Mouse (Mus musculus) urinary bladder, postnatal 4 days (tissue): ENCODE measurements around the gene P2ry6.

Experiments used
- DNase-seq, 2 experiments: peaks; one replicate each; pipeline ENCODE4 v3.0.0; 2021 to 2022; ENCODE audit warnings: low spot score in 2 of 2

P2ry6 gene

DNA sequence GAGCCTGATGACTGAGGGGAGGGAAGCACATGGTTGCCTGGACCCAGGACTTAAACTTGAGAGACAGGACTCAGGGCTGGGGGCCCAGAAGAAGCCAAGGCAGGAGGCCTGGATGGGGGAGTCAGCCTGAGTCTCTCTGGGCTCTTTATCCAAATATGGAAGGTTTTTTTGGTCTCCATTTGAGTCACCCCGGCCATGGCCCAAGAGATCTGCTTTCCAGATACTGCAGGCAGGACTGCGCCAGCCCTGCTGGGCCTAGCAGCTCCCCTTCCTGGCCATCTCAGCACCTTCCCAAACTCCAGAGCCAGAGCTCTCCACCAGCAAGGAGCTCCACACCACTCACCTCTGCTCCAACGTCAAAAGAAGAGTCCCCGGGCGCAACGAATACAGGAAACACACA is 57.9 kb downstream of the P2ry6 start:
- no peak for DNase-seq

DNA sequence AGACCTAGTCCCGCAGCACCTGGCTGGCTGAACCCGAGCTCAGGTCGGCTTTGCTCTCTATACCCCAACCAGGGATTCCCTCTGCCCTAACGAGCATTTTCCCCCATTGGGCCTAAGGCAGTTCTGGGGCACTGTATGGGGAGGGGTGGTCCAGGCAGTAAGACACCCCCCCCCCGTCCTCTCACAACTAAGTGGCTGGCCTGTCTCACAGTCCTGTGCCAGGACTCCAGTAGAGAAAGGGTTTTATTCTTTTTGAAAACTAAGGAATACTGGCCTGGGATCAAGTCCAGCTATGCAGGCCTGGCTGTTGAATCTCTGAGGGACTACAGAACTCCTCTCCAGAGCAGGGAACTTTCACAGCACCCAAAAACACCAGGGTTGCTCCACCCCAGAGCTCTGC is 59.2 kb downstream of the P2ry6 start:
- no peak for DNase-seq

DNA sequence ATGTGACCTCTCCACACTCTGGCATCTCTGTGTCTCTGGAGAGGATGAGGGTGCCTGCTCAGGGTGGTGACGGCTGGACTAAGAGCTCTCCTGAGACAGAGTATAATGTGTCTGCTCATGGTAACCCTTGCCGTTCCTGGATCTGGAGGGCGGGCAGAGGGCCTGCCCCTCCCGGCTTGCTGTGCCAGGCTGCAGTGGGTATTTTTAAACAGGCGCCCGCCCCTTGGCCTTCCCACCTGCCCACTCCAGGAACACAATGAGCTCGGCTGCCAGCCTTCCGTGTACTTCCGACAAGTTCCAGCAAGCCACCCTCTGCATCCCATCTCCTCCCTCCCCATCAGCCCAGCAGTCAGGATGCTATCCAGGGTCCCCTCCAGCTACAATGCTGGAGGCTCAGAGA is 62.7 kb downstream of the P2ry6 start:
- no peak for DNase-seq

DNA sequence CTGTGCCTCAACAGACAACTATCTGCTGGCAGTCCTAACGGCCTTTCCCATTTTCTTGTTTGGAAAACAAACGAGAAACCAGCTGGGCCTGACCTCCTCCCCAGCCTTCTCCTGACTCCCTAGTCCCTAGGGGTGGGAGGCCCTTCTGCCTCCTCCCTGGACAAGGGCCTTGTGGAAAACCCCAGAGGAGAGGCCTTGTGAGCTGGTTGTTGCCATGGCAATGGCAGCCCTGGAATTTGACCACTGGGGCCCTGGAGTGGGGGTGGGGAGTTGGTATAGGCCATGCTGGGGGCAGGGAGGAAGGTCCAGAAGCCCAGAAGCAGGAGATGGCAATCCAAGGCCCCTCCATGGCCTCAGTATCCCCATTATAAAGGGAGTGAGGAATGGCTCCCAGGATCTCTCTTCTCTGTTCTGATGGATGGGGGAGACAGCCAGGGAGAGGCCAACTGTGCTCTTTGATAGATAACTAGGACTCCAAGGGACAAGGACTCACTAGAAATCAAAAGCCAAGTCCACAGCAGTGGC is 63.1 kb downstream of the P2ry6 start:
- no peak for DNase-seq

DNA sequence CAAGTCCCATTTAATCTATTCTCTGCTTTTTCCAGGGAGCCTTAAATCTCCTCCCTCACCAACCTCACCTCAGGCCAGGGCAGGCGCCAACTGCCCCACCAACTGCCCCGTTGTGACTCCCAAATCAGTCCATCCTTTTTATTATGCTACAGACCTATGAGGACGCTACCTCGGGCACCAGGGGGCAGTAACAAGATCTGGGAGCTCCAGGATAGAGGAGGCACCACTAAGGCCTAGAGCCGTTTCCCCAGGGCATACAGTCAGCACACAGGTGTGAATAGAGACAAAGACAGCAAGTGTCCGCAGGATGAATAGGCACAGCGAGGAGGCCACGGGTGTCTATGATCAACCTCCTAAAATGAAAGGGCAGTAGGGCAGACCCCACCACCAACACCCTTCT is 65.9 kb downstream of the P2ry6 start:
- DNase-seq = no peak

DNA sequence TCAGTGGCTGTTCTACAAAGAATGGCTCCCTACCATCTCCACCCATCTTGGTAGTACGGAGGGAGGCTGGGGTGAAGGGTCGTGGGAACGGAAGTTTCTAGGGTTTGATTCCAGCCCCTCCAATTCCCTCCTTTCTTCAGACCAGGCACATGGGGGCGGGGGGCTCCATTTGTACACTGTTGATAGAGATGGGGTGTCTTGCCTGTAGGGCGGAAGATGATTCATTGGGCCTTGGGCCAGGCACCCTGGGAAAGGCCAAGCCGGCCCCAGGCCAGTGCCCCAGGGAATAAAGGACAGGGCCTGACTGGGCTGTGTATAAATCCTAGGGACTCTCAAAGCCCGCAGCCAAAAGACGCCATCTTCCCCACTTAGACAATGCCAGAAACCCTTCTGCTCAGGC is 66.4 kb downstream of the P2ry6 start:
- no peak for DNase-seq

DNA sequence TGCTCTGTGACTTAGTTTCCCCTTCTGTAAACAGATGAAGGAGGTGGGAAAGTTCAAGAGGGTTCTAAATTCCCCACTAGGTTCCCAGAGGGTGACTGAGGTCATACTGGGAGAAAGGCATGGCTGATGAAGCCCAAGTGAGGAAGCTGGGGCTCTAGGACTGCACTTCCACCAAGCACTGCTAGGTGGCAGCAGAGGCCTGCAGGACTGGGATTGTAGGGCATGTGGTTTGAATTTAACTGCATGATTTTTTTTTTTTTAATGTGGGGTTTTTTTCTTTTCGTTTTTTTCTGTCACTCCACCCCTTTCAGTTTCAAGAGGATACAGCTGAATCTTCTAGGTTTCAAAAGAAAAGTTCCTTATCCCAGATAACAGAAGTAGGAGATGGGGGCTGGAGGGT is 67.2 kb downstream of the P2ry6 start:
- peak; percentile 66 to 87 for DNase-seq

DNA sequence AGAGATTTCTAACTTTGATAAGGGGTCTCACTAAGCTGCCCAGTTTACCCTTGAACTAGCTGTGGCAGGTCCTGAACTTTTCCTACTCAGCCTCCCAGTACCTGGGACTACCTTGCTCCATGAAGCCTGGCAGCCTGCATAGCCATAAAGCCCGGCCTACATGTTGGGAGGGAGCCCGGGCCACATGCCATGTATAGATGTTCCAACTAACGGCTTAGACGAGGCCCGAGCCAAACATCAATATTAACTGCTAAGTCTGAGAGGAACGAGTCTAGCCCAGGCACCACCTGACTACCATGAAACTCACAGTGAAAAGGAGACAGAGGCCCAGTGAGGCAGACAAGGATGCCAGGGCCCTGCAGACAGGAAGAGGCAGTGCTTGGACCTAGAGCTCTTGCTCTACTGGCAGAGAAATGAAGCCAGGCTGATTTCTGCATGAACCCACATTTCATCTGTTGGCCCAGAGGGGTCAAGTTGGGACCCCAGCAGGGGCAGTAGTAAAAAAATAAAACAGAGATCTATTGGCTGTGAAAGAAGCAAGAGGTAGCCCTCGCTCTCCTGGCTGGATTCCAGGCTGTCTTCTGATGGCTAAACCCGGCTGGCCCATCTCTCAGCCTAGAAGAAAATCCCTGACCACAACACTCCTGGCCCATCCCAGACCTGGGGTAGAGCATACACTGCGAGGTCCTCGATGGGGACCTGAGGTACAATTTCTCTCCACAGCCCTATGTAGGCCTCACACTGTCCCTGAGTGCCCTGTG is 68.2 kb downstream of the P2ry6 start:
- DNase-seq = no peak

DNA sequence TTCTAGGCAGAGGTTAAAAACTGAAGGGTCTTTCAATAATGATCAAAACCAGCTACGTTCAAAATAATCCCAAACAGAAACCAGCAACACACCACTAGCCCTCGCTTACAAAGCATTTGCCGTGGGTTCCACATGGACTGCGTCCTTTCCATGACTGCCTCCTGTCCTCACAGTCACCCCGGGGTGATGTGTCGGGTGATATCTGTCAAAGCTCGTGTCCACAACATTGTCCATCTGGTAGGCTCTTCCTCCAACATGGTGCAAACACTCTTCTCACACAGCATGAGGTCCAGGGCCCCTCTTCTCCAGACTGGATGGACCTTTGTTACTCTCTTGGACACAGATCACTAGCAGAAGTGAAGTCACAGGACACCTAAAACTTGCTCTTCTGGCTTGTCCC is 69.4 kb downstream of the P2ry6 start:
- DNase-seq = no peak

DNA sequence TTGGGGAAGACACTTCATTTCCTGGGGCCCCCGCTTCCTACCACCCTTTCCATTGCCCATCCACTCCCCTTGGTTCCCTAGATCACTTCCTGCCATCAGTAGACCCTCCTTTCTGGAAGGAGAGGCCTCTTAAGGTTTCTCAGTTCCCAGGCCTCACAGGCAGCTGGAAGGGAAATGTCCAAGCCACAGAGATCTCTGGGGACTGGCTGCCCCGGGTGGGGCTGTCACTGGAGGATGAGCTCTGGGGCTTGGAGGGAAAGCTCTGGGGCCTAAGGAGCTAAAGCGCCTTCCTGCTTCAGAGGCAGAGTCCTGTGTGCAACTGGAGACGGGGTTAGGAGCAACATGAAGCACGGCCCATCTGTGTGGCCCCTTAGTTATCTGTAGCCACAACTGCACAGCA is 69.8 kb downstream of the P2ry6 start:
- DNase-seq = no peak

DNA sequence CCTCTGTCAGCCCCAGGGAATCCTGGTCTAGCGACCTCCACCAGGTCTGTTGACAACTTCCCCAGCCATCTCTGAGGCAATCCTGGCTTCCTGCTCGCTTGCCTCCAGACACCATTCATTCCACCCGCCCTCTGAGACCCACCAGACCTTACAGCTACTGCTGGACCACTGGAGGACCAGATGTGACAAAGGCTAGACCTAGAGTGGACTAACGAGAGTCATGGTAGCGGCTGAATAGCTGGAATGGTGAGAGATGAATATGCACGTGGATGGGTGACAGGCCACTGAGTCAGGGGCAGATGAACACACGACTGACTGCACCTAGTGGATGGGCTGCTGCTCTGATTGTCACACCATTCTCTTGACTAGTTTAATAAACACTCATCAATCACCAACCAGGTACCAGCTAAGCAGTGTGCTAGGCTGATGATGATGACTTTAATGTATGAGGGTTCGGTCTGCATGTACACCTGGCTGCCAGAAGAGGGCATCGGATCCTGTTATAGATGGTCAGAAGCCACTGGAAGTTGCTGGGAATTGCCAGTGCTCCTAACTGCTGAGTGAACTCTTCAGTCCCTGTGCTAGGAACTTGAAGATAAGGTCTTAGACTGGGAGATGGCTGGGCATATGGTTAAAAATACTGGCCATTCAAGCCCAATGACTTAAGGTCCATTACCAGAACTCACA is 71.9 kb downstream of the P2ry6 start:
- DNase-seq = no peak

DNA sequence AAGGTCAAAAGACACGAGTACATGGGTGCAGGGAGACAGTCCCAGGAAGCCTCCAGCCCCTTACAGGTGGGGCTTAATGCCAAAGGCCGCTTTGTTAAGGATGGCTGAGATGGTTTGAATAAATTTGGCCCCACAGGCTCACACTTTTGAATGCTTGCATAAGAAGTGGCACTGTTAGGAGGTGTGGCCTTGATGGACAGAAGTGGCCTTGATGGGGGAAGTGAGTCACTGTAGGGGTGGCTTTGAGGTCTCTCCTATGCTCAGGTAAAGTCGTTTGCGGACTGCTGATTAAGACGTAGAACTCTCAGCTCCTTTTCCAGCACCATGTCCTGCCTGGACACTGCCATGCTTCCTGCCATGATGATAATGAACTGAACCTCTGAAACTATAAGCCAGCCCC is 76.6 kb downstream of the P2ry6 start:
- no peak for DNase-seq

DNA sequence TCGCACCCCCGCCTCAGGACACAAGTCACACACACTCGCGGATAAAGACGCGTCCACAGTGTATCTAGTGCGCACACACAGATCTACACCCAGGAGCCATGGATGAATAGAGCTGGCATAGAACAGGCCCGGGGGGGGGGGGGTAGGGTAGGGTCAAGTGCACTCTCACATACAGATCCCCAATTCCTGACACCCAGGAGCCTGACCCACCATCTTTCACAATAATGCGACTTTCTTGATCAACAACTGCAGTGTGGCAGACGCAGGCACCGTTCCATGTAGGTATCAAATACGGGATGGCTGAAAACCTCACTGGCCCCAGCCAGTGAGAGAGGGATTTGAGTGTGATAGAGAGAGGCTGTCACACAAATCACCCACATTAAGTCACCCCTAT is 79.6 kb downstream of the P2ry6 start:
- DNase-seq = no peak

DNA sequence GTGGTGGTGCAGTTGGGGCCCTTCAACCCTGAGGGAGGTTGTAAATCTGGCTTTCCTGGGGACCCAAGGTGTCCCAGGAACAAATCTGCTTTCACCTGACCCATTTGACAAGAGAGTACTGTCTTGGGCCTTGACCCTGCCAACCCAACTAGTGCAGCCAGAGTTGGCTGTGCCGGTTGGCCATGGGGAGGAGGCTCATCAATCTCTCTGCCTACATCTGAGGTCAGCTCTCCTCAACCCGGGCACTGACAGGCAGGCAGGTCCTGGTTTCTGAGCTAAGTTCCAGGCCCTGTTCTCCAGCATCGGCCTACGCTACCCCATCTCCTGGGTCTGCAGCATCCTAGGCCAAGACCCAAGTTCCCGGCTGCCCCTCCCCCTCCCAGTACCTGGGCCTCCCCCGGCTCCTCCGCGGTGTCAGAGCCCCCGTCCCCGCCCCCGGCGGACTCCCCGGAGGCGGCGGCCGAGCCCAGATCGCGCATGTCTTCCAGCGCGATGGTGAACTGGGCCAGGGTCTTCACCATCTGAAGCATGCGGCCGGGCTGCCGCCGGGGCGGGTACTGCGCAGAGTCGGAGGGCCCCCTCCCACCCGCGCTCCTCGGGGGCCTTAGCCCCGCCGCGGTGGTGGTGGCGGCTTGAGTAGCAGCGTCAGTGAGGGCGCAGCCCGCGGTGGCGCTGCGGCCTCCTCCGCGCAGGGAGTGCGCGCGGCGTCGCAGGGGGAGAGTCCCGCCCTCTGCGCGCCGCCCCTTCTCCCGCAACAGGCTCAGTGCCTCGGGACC is 80.2 kb downstream of the P2ry6 start:
- DNase-seq = no peak

DNA sequence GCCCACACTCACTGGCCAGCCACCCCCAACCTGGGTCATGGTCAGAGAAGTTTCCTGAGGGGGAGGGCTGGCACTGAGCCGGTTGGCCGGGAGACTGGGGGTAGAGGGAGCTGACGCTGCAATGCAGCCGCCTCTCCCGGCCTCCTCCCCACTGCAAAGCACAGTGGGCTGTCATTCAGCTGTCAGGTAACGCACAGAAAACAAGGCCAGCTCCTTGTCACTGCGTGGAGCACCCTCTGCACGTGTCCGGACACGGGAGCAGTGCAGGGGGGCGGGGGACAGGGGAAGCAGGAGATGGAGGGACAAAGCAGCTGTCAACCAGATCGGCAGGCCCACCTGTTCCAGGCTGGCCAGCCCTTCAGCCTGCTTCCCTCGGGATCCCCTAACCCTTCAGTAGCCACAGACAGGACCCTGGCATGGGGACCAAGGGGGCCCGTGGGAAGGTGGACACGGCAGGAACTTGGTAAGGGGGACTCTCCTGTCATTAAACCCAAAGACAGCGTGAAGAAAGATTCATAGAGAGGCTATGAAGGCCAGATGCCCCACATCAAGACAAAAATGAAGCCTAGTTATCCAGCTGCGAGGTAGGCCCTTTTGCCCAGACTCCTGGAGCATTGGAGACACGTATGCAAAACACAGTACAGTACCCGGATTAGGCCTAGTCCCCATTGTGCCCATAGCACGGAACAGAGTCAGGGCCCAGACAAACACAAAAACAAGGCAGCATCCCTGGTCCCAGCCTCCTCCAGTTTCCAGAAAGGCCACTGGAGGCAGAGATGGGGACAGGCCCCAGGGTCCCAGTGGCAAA is 81.0 kb downstream of the P2ry6 start:
- no peak for DNase-seq
